Mouse (Mus musculus): ENCODE results near the gene Rimbp2.
A peak's percentile ranks its signal among the peaks of the same experiment; 100 is the strongest.
"Not testable (repeated sequence)": the region's sequence is repeated elsewhere in the genome, so short reads cannot be mapped to it uniquely, and the experiment has no call there.

The Rimbp2 gene

GRCm38 (mm10) chr5:128953278-128954070 is at the start of gene Rimbp2:
Rimbp2 (minus strand) TSS chr5:128953486.
- DNase-seq (ENCODE audit: low spot score): no peak

GRCm38 (mm10) chr5:129002571-129003011 is 49.3 kb upstream of the Rimbp2 start:
- DNase-seq (ENCODE audit: low spot score): no peak

GRCm38 (mm10) chr5:129000706-129001468 is 47.6 kb upstream of the Rimbp2 start:
- DNase-seq (ENCODE audit: low spot score): no peak

- no peak for DNase-seq (ENCODE audit: low spot score)
Observed at GRCm38 (mm10) chr5:128987141-128987954, 34.1 kb upstream of the Rimbp2 start.

- DNase-seq (ENCODE audit: low spot score): no peak
Observed at GRCm38 (mm10) chr5:128985946-128986345, 32.7 kb upstream of the Rimbp2 start.

GRCm38 (mm10) chr5:128984536-128984935 is 31.2 kb upstream of the Rimbp2 start:
- no peak for DNase-seq (ENCODE audit: low spot score)

- peak; percentile 71 for DNase-seq (ENCODE audit: low spot score)
Observed at GRCm38 (mm10) chr5:128981607-128982006, 28.3 kb upstream of the Rimbp2 start.

GRCm38 (mm10) chr5:128980857-128981256 is 27.6 kb upstream of the Rimbp2 start:
- no peak for DNase-seq (ENCODE audit: low spot score)

GRCm38 (mm10) chr5:128978957-128979356 is 25.7 kb upstream of the Rimbp2 start:
- DNase-seq (ENCODE audit: low spot score): no peak

GRCm38 (mm10) chr5:128977466-128977865 is 24.2 kb upstream of the Rimbp2 start:
- not testable (repeated sequence) for DNase-seq (ENCODE audit: low spot score)

- DNase-seq (ENCODE audit: low spot score): peak; percentile 23
Observed at GRCm38 (mm10) chr5:128976266-128976665, 23.0 kb upstream of the Rimbp2 start.

GRCm38 (mm10) chr5:128971298-128971697 is 18.0 kb upstream of the Rimbp2 start:
- peak; percentile 73 for DNase-seq (ENCODE audit: low spot score)

GRCm38 (mm10) chr5:128970878-128971277 is 17.6 kb upstream of the Rimbp2 start:
- DNase-seq (ENCODE audit: low spot score): no peak

GRCm38 (mm10) chr5:128964353-128964752 is 11.1 kb upstream of the Rimbp2 start:
- DNase-seq (ENCODE audit: low spot score): no peak

- no peak for DNase-seq (ENCODE audit: low spot score)
Observed at GRCm38 (mm10) chr5:128958916-128959315, 5.6 kb upstream of the Rimbp2 start.

GRCm38 (mm10) chr5:128954371-128954770 is 1.1 kb upstream of the Rimbp2 start:
- not testable (repeated sequence) for DNase-seq (ENCODE audit: low spot score)

- no peak for DNase-seq (ENCODE audit: low spot score)
Observed at GRCm38 (mm10) chr5:128952291-128953195, 743 bp downstream of the Rimbp2 start.

- DNase-seq (ENCODE audit: low spot score): no peak
Observed at GRCm38 (mm10) chr5:128951472-128951871, 1.8 kb downstream of the Rimbp2 start.

GRCm38 (mm10) chr5:128947093-128947492 is 6.2 kb downstream of the Rimbp2 start:
- peak; percentile 29 for DNase-seq (ENCODE audit: low spot score)

- no peak for DNase-seq (ENCODE audit: low spot score)
Observed at GRCm38 (mm10) chr5:128940436-128940835, 12.8 kb downstream of the Rimbp2 start.

- DNase-seq (ENCODE audit: low spot score): peak; percentile 29
Observed at GRCm38 (mm10) chr5:128935359-128935899, 17.9 kb downstream of the Rimbp2 start.

All from ovary, postnatal 14 days (tissue).